Mouse (Mus musculus): ENCODE data around the gene Cmtr2.

GRCm38 (mm10) chr8:110273394-110273793 lies 57.9 kb downstream of the Cmtr2 start:
- TF ChIP-seq CTCF (IDR thresholded peaks at IDR 0.05; ENCODE audit: low read depth, low read length): no peak
- TF ChIP-seq GATA1 (IDR thresholded peaks at IDR 0.05; ENCODE audit: borderline replicate concordance, low read length): no peak
- TF ChIP-seq POLR2AphosphoS5 (IDR thresholded peaks at IDR 0.05; ENCODE audit: insufficient replicate concordance, low read depth, low read length): no peak

Data from G1E (cell line).